Mouse (Mus musculus) kidney, embryonic 15.5 days (tissue): ENCODE data around the gene Tex22. TPM values are rescaled to one million over a fixed set of nuclear protein-coding genes. Genes with fewer than 3 reads are reported as not detected.

ENCODE experiments used
- ATAC-seq: fragments of 200-750 bp; cut with Nextera tagmentation; replicated peaks from 2 replicates; pipeline ENCODE4 v1.8.0; 2017; ENCODE audit warnings: moderate TSS enrichment; ENCODE audit not compliant: low FRiP score
- H3K27ac ChIP-seq: fragments of 300-500 bp; sonication (generic); 2 replicates; pipeline ENCODE4 v1.5.1; 2015; ENCODE audit warnings: mild to moderate bottlenecking, inconsistent platforms
- H3K27me3 ChIP-seq: fragments of 300-500 bp; sonication (generic); 2 replicates; pipeline ENCODE4 v1.6.1; 2015; ENCODE audit warnings: inconsistent platforms
- H3K36me3 ChIP-seq: fragments of 300-500 bp; sonication (generic); 2 replicates; pipeline ENCODE4 v1.6.1; 2015; ENCODE audit warnings: inconsistent platforms
- H3K4me1 ChIP-seq: fragments of 300-500 bp; sonication (generic); 2 replicates; pipeline ENCODE4 v1.6.1; 2015; ENCODE audit warnings: inconsistent platforms
- H3K4me2 ChIP-seq: fragments of 300-500 bp; sonication (generic); 2 replicates; pipeline ENCODE4 v1.6.1; 2015; ENCODE audit warnings: moderate library complexity, mild to moderate bottlenecking, inconsistent platforms
- H3K4me3 ChIP-seq: fragments of 300-500 bp; sonication (generic); replicated peaks from 2 replicates; pipeline ENCODE4 v1.5.1; 2015; ENCODE audit warnings: mild to moderate bottlenecking, inconsistent platforms
- H3K9ac ChIP-seq: fragments of 300-500 bp; sonication (generic); 2 replicates; pipeline ENCODE4 v1.6.1; 2015; ENCODE audit warnings: mild to moderate bottlenecking, inconsistent platforms
- H3K9me3 ChIP-seq: fragments of 300-500 bp; sonication (generic); replicated peaks from 2 replicates; pipeline ENCODE4 v1.6.1; 2016; ENCODE audit warnings: inconsistent platforms
- WGBS: fragments of 180-500 bp; shearing (Covaris S2); methylation state at CpG from one replicate; pipeline ENCODE4 v1.1.7; 2015; ENCODE audit warnings: mixed read lengths; 5-methylcytosine and 5-hydroxymethylcytosine counted together
- polyA plus RNA-seq: library from polyadenylated mRNA; unstranded; fragments of >200 nt; fragmentation: Nextera tagmentation; extraction: Ambion mirVana; gene quantifications from 2 replicates; pipeline ENCODE4 v1.2.1, GENCODE M21; 2015

The Tex22 gene
- polyA plus RNA-seq, 1 experiment from 2014 or later: not detected

- no peak for ATAC-seq
- H3K27ac ChIP-seq: no peak overlapping the region
- H3K9ac ChIP-seq: no peak overlapping the region
- H3K36me3 ChIP-seq: peaks cover 76% of the 10 kb centered on the region
- 94% methylated on average over 7 of the region's 7 CpGs for WGBS
- no peaks in the 10 kb centered on the region for H3K4me1 ChIP-seq
- no peak overlapping the region for H3K4me3 ChIP-seq
- H3K4me2 ChIP-seq: no peak overlapping the region
- no peaks in the 10 kb centered on the region for H3K27me3 ChIP-seq
- no peaks in the 10 kb centered on the region for H3K9me3 ChIP-seq
Measured at GRCm38 (mm10) chr12:113063700-113064099, 10.6 kb upstream of the Tex22 start.

GRCm38 (mm10) chr12:113068002-113068401 lies 6.3 kb upstream of the Tex22 start:
- Histone ChIP-seq H3K9ac (no peak overlapping the region), H3K4me3 (no peak overlapping the region), H3K9me3 (no peaks in the 10 kb centered on the region), H3K27ac (no peak overlapping the region), H3K4me2 (no peak overlapping the region), H3K4me1 (no peaks in the 10 kb centered on the region), H3K36me3 (peaks cover 68% of the 10 kb centered on the region), H3K27me3 (no peaks in the 10 kb centered on the region)
- WGBS: 85% methylated on average over 7 of the region's 7 CpGs
- ATAC-seq: no peak

DNA sequence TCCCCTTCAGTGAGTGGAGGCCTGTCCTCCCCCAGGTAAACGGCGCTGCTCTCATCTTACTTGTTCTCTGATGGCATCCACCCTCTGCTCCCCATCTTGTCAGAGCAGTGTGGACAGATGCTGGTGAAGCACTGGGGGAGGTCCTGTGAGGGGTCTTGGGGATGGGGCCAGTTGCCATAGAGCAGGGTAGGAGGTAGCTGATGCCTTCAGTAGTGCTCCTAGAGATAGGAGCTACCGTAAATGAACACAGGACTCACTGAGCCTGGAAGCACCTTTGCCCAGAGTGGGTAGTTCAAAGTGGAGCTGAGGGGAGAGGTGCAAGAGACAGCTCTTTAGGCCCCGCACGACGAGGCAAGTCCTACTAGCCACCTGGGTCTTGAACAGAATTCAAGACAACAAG lies 4.9 kb upstream of the Tex22 start:
- Histone ChIP-seq H3K9ac (no peak overlapping the region), H3K4me3 (no peak overlapping the region), H3K36me3 (peaks cover 54% of the 10 kb centered on the region), H3K4me1 (peaks cover 9% of the 10 kb centered on the region), H3K9me3 (no peaks in the 10 kb centered on the region), H3K4me2 (no peak overlapping the region), H3K27me3 (no peaks in the 10 kb centered on the region), H3K27ac (no peak overlapping the region)
- no peak for ATAC-seq
- 92% methylated on average over 6 of the region's 6 CpGs for WGBS

- WGBS: 93% methylated on average over 6 of the region's 6 CpGs
- Histone ChIP-seq H3K27ac (no peak overlapping the region), H3K27me3 (no peaks in the 10 kb centered on the region), H3K4me3 (no peak overlapping the region), H3K36me3 (peaks cover 46% of the 10 kb centered on the region), H3K4me2 (no peak overlapping the region), H3K9me3 (no peaks in the 10 kb centered on the region), H3K9ac (no peak overlapping the region), H3K4me1 (peaks cover 21% of the 10 kb centered on the region)
- ATAC-seq: no peak
Measured at GRCm38 (mm10) chr12:113071321-113071720, 3.0 kb upstream of the Tex22 start.

GRCm38 (mm10) chr12:113071827-113072226 lies 2.5 kb upstream of the Tex22 start:
- no peak for ATAC-seq
- WGBS: 81% methylated on average over 6 of the region's 6 CpGs
- Histone ChIP-seq H3K27ac (no peak overlapping the region), H3K9me3 (no peaks in the 10 kb centered on the region), H3K4me1 (peaks cover 21% of the 10 kb centered on the region), H3K4me3 (no peak overlapping the region), H3K27me3 (no peaks in the 10 kb centered on the region), H3K9ac (no peak overlapping the region), H3K4me2 (no peak overlapping the region), H3K36me3 (peaks cover 41% of the 10 kb centered on the region)

DNA sequence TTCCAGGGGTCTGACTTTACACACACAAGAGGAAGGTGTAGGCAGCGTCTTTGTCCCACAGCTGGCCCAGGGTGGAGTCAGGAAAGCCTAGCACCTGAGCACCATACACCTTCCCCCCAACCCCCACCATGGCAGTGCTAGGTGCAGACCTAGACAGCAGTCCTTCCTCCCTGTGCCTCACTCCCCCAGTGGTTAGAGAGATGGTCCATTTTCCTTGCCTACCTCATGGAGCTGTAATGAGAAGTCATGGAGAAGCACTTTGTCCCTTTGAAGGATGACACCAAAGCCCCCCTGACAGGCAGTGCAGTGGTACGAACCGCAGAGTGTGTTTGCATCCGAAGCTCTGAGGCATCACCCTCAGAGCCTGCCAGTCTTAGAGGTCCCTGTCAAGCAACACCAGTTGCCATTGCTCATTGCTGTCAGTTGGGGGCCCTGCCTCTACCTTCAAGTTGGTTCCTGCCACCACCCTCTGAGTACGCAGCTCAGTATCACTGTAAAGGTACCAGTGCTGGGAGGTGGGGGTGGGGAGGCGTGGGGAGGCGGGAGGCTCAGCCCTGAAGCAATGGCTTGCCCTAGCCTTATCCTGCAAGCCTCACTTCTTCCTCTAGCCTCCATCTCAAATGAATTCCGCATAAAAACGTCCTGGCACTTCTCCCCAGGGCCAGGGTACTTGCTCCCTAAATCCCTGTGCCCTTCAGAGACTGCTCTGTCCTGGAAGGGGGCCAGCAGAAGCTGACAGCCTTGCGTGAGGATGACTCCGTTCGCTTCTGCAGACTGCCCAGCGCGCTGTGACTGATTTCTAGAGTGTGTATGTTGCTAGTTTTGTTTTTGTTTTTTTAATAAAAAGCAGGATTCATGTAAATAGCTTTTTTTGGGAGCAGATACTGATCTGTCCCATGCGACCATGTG lies 628 bp upstream of the Tex22 start:
- peak overlapping the region; percentile 51 for H3K4me3 ChIP-seq
- H3K4me2 ChIP-seq: peak overlapping the region; percentile 94
- 7% methylated on average over 15 of the region's 15 CpGs for WGBS
- peak overlapping the region; percentile 55 for H3K9ac ChIP-seq
- peaks cover 21% of the 10 kb centered on the region for H3K4me1 ChIP-seq
- H3K27me3 ChIP-seq: no peaks in the 10 kb centered on the region
- H3K27ac ChIP-seq: peak overlapping the region; percentile 94
- peak; percentile 34 for ATAC-seq
- H3K36me3 ChIP-seq: peaks cover 35% of the 10 kb centered on the region
- H3K9me3 ChIP-seq: no peaks in the 10 kb centered on the region

- Histone ChIP-seq H3K4me3 (peak overlapping the region; percentile 51), H3K9me3 (no peaks in the 10 kb centered on the region), H3K4me2 (peak overlapping the region; percentile 94), H3K36me3 (peaks cover 22% of the 10 kb centered on the region), H3K9ac (peak overlapping the region; percentile 55), H3K4me1 (peaks cover 21% of the 10 kb centered on the region), H3K27ac (peak overlapping the region; percentile 94), H3K27me3 (no peaks in the 10 kb centered on the region)
- WGBS: 5% methylated on average over 10 of the region's 10 CpGs
- peak; percentile 79 for ATAC-seq
Measured at GRCm38 (mm10) chr12:113075063-113075454, 757 bp downstream of the Tex22 start.

DNA sequence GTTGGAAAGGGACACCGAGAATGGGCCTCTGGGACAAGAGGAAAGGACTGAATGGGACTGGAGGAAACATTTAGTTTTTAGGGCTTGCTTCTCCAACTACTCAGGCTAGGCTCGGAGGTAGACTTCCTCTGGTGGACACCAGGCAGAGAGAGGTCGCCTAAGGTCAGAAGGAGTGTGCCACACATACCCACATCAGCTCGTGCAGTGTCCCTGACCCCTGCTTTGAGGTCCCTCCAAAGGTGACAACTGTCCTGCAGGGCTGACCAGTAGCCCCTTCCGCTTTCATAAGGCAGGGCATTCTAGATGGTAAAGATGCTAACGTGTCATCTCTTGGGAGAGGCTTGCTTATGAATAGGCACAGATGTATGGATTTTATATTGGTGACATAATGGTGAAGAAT lies 1.2 kb downstream of the Tex22 start:
- Histone ChIP-seq H3K4me1 (peaks cover 21% of the 10 kb centered on the region), H3K27me3 (no peaks in the 10 kb centered on the region), H3K4me3 (0 out of 2 replicates have a peak overlapping the region, but pooled peaks have one; percentile 51), H3K9me3 (no peaks in the 10 kb centered on the region), H3K4me2 (peak overlapping the region; percentile 94), H3K27ac (peak overlapping the region; percentile 94; the same call in 1 of the 2 replicates), H3K9ac (no peak overlapping the region), H3K36me3 (peaks cover 17% of the 10 kb centered on the region)
- no peak for ATAC-seq
- WGBS: 51% methylated on average over 6 of the region's 6 CpGs

DNA sequence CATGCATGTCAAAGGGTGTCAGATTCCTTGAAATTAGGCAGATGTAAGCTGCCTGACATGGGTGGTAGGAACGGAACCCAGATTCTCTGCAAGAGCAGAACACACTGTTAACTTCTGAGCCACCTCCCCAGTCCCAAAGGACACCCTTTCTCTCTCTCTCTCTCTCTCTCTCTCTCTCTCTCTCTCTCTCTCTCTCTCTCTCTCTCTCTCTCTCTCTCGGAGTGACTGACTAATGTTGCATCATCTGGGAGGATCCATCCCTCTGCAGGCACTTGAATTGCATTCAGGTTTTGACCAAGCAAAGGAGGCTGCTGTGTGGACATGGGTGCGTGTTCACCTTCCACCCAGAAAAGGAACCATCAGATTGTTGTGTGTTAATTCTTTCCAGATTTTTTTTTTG lies 13.0 kb downstream of the Tex22 start:
- no peak for ATAC-seq
- H3K4me1 ChIP-seq: no peaks in the 10 kb centered on the region
- H3K27ac ChIP-seq: no peak overlapping the region
- 55% methylated on average over 3 of the region's 3 CpGs for WGBS
- no peak overlapping the region for H3K9ac ChIP-seq
- 0 out of 2 replicates have a peak, but pooled peaks cover 4% of the 10 kb centered on the region for H3K27me3 ChIP-seq
- H3K9me3 ChIP-seq: no peaks in the 10 kb centered on the region
- no peak overlapping the region for H3K4me2 ChIP-seq
- H3K4me3 ChIP-seq: no peak overlapping the region
- no peaks in the 10 kb centered on the region for H3K36me3 ChIP-seq

DNA sequence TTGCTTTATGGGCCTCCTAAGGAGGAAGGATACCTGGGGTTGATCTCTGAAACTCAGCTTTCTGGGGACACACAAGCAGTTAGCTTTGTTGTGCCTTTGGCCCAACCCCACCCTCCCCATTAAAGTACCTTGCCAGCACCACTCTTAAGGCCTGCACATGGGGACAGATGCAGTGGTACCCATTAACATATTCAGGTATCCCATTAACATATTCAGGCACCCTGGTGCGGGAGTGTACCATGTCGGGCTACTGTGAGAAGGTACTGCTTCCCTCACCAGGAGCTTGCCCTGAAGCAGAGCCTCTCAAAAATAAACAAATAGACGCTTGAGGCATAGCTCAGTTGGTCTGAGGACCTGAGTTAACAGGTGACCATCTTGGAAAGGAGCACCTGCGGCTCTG lies 13.7 kb downstream of the Tex22 start:
- Histone ChIP-seq H3K36me3 (no peaks in the 10 kb centered on the region), H3K9me3 (no peaks in the 10 kb centered on the region), H3K4me3 (no peak overlapping the region), H3K4me2 (no peak overlapping the region), H3K4me1 (no peaks in the 10 kb centered on the region), H3K27ac (no peak overlapping the region), H3K27me3 (0 out of 2 replicates have a peak, but pooled peaks cover 4% of the 10 kb centered on the region), H3K9ac (no peak overlapping the region)
- no peak for ATAC-seq
- 32% methylated on average over 4 of the region's 4 CpGs for WGBS

- Histone ChIP-seq H3K9ac (no peak overlapping the region), H3K27me3 (0 out of 2 replicates have a peak, but pooled peaks cover 4% of the 10 kb centered on the region), H3K4me2 (no peak overlapping the region), H3K4me1 (no peaks in the 10 kb centered on the region), H3K4me3 (no peak overlapping the region), H3K9me3 (no peaks in the 10 kb centered on the region), H3K36me3 (no peaks in the 10 kb centered on the region), H3K27ac (no peak overlapping the region)
- 90% methylated on average over 6 of the region's 6 CpGs for WGBS
- no peak for ATAC-seq
Measured at GRCm38 (mm10) chr12:113089107-113089506, 14.8 kb downstream of the Tex22 start.

DNA sequence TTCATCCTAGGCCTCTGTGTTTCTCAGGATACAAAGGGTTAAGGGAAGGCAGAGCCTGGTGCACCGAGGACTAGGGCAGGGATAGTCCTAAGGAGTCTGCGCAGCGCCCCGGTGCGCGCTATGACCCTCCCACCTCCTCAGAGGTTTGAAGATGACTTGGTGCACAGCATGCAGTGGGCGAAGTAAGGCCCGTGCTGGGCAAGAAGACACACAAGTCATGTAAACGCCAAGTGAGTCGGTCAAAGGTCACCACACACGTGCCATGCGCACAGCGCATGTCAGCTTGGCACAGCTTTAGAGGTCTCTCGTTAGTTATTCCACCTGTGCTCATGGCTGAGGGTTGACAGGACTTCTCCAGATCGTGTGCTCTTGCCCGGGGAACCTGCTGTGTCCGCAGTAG lies 15.8 kb downstream of the Tex22 start:
- H3K4me2 ChIP-seq: no peak overlapping the region
- no peak overlapping the region for H3K9ac ChIP-seq
- 79% methylated on average over 17 of the region's 17 CpGs for WGBS
- H3K9me3 ChIP-seq: no peaks in the 10 kb centered on the region
- H3K4me3 ChIP-seq: no peak overlapping the region
- no peak overlapping the region for H3K27ac ChIP-seq
- no peaks in the 10 kb centered on the region for H3K4me1 ChIP-seq
- no peak for ATAC-seq
- H3K27me3 ChIP-seq: 0 out of 2 replicates have a peak, but pooled peaks cover 4% of the 10 kb centered on the region
- H3K36me3 ChIP-seq: no peaks in the 10 kb centered on the region
